Mouse (Mus musculus) cerebellum, adult (tissue): ENCODE data around the gene Wasf3.
"Not testable (repeated sequence)": the region's sequence is repeated elsewhere in the genome, so short reads cannot be mapped to it uniquely, and the experiment has no call there.

Experiments
- ATAC-seq: cut with Nextera tagmentation; 2 replicates; pipeline ENCODE4 v1.9.2; 2017; ENCODE audit warnings: mild to moderate bottlenecking, moderate library complexity, mixed read lengths; ENCODE audit not compliant: insufficient number of reproducible peaks, low FRiP score, low TSS enrichment

The Wasf3 gene

DNA sequence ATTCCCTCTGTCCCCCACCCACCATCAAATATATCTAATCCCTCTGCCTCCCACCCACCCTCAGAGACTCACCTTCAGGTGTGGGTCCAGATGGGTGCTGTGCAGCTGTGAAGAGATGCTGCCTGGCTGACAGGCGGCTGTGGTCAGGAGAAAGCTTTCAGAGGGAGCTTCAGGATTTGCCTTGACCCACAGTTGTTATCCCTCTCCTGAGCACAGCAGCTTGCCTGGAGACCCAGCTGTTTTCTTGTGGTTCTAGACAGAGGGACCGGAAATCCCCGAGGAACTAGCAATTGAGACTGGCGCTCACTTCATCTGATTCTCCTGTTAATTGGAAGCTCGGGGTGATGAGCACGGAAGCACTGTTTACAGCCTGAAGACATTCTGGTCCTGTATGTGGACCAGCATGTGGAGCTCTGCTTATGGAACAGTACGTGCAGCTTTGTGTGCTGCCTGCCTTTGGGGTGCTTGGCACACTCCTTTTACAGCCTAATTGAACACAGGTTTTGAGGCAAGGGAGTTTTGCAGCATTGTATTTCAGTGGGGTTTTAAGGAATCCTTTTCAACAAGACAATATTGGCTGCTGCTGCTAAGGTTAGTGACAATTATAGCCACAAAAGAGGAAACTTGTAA lies 54.5 kb downstream of the Wasf3 start:
- ATAC-seq: no peak

DNA sequence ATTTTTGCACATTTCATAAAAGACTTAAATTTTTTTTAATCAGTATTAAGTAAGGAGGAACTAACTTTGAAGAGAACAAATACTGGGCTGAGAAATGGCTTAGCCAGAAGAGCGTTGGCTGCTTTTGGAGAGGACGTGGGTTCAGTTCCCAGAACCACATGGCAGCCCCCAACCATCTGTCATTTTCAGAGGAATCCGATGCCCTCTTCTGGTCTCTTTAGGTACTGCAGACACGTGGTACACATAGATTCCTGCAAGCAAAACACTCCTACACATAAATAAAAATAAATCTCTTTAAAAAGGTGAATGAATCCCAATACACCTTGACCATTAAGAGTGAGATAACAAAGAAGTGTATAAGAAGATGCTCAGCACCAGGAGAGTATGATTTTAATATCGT lies 55.5 kb downstream of the Wasf3 start:
- no peak for ATAC-seq

DNA sequence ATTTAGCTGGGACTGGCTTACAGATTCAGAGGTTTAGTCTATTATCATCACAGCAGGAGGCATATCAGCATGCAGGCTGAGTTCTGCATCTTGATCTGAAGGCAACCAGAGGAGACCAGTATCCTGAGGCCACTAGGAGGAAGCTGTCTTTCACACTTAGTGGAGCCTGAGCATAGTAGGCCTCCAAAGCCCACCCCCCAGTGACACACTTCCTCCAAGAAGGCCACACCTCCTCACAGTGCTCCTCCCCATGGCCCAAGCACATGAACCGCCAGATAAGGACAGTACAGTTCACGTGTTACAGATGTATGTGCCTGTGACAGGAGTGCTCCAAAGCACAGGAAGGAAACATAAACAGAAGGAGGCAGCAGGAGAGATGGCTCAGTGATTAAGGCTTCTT lies 58.0 kb downstream of the Wasf3 start:
- ATAC-seq: no peak

DNA sequence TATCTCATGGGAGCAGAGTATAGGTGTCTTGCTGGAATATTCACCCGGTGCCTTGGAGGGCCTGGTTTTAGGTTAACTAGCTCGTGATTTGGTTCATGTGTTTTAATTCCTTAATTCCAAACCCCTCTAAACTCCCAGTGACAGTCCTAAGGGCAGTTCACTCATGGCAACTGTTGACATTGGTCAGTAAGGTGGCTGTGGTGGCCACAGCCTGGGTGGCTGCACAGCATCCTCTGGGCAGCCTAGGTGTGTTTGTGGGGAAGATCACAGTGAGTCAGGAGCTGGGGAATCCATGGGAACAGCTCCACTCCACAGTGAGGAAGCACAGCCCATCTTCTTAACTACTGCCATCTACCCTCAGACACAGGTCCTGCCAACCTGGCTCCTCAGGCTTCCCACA lies 61.8 kb downstream of the Wasf3 start:
- no peak for ATAC-seq

DNA sequence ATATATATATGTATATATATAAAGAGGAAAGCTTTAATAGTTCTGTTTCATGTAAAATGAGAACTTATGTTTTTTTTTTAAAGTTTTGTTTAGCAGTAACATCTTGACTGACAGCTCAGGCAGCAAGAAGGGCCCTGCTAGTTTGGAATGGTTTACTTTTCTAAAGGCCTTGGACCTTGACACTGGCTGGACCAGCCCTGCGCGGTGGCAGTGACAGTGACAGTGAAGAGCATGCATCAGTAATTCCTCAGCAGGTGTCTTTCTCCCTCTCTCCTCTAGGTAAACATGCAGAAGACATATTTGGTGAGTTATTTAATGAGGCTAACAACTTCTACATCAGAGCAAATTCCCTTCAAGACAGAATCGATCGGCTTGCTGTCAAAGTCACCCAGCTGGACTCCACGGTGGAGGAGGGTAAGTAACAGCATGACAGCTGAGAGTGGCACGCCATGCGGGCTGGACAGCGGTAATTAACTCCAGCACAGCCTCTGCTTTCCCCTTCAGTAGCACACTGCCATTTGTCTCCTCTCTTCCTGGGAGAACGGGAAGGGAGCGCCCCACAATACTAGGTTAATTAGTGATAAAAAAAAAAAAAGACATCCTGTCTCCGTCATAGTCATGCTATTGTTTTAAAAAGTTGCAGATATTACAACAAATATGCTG lies 66.9 kb downstream of the Wasf3 start:
- ATAC-seq: no peak

DNA sequence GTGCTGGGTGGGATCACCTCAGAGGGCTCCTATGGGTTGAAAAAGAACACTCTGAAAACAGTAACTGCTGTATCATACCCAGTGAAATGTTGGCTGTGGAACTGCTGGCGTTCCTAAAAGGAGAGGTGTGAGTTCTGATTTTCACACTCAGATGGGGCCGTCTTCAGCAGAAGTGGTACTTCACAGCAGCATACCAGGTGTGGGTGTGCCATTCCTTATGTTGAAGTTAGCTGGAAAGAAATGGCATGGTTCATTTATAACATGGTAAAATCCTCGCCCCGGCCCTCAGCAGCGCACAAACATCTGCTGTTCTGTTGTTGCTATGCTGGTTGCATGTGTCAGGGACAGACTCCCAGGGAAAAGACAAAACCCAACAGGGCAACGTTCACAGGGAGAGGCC lies 68.8 kb downstream of the Wasf3 start:
- ATAC-seq: no peak

DNA sequence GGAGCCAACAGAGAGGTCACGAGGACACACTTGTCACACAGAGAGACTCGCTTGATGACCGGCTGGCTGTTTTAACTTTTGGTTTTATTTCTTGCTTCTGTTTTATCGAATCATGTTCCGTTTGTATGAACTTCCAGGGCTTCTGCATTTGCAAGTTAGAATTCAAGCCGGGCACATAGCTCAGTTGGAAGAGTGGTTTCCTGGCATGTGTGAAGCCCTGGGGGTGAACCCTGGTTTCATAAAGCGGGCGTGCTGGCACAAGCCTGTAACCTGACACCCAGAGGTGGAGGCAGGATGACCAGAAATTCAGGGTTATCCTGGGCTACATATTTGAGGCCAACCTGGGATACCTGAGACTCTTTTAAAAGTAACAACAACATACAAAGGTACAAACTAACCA lies 76.8 kb downstream of the Wasf3 start:
- no peak for ATAC-seq

DNA sequence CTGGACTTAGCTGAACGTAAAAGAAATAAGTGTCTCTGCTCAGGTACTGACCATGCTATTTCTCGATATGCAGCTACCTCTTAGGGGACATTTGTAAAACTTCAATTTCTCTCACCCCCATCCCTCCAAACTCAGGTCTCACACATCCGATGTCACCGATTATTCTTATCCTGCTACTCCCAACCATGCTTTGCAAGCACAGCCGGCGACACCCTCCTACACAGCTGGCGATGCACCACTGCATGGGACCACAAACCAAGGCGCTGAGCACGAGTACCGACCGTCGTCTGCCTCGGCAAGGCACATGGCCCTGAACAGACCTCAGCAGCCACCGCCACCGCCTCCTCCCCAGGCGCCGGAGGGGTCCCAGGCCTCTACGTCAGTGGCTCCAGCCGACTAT lies 81.9 kb downstream of the Wasf3 start:
- no peak for ATAC-seq

DNA sequence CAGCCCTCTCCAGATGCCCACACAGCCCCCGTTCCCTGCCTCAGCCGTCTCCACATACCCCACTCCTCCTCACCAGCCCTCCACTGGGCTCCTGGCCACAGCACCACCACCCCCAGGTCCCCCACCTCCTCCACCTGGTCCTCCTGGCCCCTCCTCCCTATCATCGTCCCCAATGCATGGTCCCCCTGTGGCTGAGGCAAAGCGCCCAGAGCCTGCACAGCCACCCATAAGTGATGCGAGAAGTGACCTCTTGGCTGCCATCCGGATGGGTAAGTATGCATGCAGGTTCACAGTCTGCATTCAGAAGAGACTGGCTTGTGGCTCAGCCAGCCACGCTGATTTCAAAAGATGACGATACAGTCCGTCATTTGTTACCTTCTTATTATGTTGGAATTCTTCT lies 83.5 kb downstream of the Wasf3 start:
- ATAC-seq: no peak

DNA sequence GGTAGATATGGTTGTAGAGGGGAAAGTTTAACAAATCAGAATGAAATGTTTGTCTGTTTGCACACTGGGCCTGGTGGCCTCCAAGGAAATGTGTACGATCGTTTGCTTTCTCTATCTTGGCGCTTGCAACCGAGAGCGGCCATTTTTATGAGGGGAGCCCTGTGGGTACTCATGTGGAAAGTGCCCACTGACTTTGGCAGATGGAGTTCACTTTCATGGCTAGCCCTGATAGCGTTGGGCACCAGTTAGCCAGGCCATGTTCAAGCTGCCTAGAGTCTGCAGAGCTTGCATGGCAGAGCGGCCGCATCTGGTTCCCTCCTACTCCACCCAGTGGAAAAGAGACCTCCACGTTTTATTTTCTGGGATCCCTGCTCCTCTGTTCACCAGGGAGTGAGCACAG lies 86.0 kb downstream of the Wasf3 start:
- ATAC-seq: no peak

DNA sequence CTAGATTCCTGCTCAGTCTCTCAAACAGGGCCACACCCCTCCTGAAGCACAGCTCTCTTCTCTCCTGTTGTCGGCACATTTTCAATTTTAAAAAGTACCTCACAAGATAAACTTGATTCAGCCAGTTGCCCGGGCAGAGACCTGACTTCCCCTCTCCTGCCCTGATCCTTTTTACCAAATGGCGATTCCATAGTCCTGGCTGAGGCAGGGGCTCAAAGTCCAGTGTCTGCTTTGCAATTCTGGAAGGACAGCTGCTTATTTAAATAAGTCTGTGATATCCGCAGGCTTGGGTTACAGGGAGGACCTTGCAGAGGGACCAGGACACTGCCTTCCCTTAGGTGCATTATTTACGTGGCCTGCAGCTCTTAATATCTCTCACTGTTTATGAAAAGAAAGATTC lies 86.5 kb downstream of the Wasf3 start:
- ATAC-seq: no peak

DNA sequence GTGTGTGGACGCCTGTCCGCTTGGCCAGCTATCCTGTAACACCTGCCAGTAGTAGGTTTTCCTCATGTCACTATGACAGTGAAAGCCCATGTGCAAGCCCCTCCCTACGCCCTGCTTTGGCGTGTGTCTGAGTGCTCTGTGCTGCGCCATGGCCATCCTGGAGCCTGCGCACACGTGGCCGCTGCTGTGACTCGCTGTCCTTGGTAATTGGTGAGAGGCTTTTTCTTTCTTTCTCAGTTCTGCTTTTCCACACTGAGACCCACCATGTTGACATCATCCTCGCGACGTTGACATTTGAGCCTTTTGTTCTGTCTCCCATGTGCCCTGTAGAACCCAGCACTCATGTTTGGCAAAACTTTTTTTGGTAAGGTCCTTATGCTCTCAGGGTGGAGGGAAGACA lies 87.0 kb downstream of the Wasf3 start:
- no peak for ATAC-seq

DNA sequence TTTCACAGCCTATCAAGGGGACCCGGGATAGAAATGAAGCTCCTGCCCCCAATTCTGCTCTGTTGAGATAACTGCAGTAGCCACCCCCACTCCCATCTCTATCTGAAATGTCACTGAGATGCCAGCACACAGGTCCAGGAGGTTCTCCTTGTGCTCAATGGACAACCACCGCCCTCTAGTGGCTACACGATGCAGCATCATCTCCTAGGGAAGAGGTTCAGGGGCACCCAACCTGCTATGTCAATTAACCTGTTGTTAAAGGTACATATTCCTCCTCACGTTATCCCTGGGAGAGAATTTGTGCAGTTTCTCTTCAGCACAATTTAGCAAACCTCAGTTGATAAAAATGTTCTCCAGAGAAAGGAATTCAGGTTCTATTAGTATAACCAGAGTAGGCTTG lies 94.8 kb downstream of the Wasf3 start:
- ATAC-seq: not testable (repeated sequence)

DNA sequence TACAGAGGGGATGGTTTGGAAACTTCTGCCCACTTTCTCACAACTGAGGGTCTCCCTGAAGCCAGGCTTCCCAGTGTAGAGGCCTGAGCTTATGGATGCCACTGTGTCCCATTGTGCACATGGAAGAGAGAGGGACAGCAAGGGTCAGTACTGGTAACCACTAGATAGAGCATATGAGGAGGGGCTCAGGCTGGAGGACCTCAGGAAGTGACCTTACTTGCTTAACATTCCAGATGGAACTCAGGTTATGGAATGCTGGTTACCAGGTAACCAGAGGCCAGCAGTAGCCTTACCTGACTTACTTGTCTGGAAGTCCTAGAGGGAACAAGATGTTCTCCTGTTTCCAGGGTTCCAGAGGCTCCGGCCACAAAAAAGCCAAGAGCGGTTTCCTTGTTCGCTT lies 96.9 kb downstream of the Wasf3 start, which contains the start of gene Gm6408:
TSS of gene Gm6408 (plus strand) at position 301 of the 400 bp plus-strand sequence.
- ATAC-seq: not testable (repeated sequence)

DNA sequence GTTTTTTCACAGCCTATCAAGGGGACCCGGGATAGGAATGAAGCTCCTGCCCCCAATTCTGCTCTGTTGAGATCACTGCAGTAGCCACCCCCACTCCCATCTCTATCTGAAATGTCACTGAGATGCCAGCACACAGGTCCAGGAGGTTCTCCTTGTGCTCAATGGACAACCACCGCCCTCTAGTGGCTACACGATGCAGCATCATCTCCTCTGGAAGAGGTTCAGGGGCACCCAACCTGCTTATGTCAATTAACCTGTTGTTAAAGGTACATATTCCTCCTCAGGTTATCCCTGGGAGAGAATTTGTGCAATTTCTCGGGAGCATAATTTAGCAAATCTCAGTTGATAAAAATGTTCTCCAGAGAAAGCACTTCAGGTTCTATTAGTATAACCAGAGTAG lies 104.2 kb downstream of the Wasf3 start:
- not testable (repeated sequence) for ATAC-seq

DNA sequence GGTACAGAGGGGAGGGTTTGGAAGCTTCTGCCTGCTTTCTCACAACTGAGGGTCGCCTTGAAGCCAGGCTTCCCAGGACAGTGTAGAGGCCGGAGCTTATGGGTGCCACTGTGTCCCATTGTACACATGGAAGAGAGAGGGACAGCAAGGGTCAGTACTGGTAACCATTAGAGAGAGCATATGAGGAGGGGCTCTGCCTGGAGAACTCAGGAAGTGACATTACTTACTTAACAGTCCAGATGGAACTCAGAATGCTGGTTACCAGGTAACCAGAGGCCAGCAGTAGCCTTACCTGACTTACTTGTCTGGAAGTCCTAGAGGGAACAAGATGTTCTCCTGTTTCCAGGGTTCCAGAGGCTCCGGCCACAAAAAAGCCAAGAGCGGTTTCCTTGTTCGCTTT lies 106.3 kb downstream of the Wasf3 start, which contains the start of gene Gm6370:
TSS of gene Gm6370 (plus strand) at position 301 of the 400 bp plus-strand sequence.
- ATAC-seq: not testable (repeated sequence)

DNA sequence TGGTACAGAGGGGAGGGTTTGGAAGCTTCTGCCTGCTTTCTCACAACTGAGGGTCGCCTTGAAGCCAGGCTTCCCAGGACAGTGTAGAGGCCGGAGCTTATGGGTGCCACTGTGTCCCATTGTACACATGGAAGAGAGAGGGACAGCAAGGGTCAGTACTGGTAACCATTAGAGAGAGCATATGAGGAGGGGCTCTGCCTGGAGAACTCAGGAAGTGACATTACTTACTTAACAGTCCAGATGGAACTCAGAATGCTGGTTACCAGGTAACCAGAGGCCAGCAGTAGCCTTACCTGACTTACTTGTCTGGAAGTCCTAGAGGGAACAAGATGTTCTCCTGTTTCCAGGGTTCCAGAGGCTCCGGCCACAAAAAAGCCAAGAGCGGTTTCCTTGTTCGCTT lies 117.3 kb downstream of the Wasf3 start, which contains the start of gene 4930449I24Rik:
TSS of gene 4930449I24Rik (plus strand) at position 301 of the 400 bp plus-strand sequence.
- not testable (repeated sequence) for ATAC-seq

DNA sequence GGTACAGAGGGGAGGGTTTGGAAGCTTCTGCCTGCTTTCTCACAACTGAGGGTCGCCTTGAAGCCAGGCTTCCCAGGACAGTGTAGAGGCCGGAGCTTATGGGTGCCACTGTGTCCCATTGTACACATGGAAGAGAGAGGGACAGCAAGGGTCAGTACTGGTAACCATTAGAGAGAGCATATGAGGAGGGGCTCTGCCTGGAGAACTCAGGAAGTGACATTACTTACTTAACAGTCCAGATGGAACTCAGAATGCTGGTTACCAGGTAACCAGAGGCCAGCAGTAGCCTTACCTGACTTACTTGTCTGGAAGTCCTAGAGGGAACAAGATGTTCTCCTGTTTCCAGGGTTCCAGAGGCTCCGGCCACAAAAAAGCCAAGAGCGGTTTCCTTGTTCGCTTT lies 129.0 kb downstream of the Wasf3 start, which contains the start of gene Gm3402:
TSS of gene Gm3402 (plus strand) at position 301 of the 400 bp plus-strand sequence.
- not testable (repeated sequence) for ATAC-seq
